Mouse (Mus musculus): ENCODE measurements around the gene Lenep.

- TF ChIP-seq CTCF (IDR thresholded peaks at IDR 0.05 in 2 of 3, conservative IDR thresholded peaks at IDR 0.05 in 1 of 3; ENCODE audit: control insufficient read depth in 1 of 3, insufficient read depth in 1 of 3, low read depth in 2 of 3, low read length in 3 of 3, poor library complexity in 1 of 3, severe bottlenecking in 1 of 3) (no peak), USF1 (IDR thresholded peaks at IDR 0.05; ENCODE audit: low read depth, low read length) (no peak), POLR2A (IDR thresholded peaks at IDR 0.05; ENCODE audit: control insufficient read depth in 1 of 2, insufficient read depth in 1 of 2, low read depth in 1 of 2, low read length in 2 of 2, poor library complexity in 1 of 2) (no peak), BHLHE40 (IDR thresholded peaks at IDR 0.05; ENCODE audit: borderline replicate concordance, low read depth, low read length) (no peak), CHD2 (IDR thresholded peaks at IDR 0.05; ENCODE audit: low read length) (no peak), TAL1 (IDR thresholded peaks at IDR 0.05; ENCODE audit: low read length) (no peak), KAT2A (conservative IDR thresholded peaks at IDR 0.05; ENCODE audit: low read depth, low read length) (no peak), HCFC1 (IDR thresholded peaks at IDR 0.05; ENCODE audit: low read depth, low read length) (no peak), RAD21 (IDR thresholded peaks at IDR 0.05; ENCODE audit: low read depth, low read length) (no peak), ETS1 (IDR thresholded peaks at IDR 0.05; ENCODE audit: low read depth, low read length) (no peak), TCF12 (IDR thresholded peaks at IDR 0.05; ENCODE audit: low read depth, low read length) (no peak), MXI1 (IDR thresholded peaks at IDR 0.05; ENCODE audit: low read depth, low read length) (no peak), GATA1 (IDR thresholded peaks at IDR 0.05; ENCODE audit: low read depth, low read length) (no peak)
These were observed 21.9 kb downstream of the Lenep start for GRCm38 (mm10) chr3:89380711-89381110.
